Mouse (Mus musculus) liver, embryonic 14.5 days (tissue): ENCODE data around the gene Clnk.

Experiments
- CTCF ChIP-seq: IDR thresholded peaks from 2 replicates; pipeline ENCODE4 v1.5.1; 2016; ENCODE audit warnings: antibody characterized with exemption, low read depth, control low read depth
- EP300 ChIP-seq: IDR thresholded peaks from 2 replicates; pipeline ENCODE4 v1.6.1; 2016; ENCODE audit warnings: antibody characterized with exemption, low read depth

- TF ChIP-seq CTCF (no peak), EP300 (no peak)
Measured at GRCm38 (mm10) chr5:38827310-38827709, 49.3 kb downstream of the Clnk start.
